Mouse (Mus musculus): Measurements from ENCODE around the gene Olfr1052. TPM values are rescaled to one million over a fixed set of nuclear protein-coding genes. Genes with fewer than 3 reads are reported as not detected.
"Not testable (repeated sequence)": the region's sequence is repeated elsewhere in the genome, so short reads cannot be mapped to it uniquely, and the experiment has no call there.

Olfr1052 gene
- polyA plus RNA-seq (2012; fragmentation: generic; extraction: Trizol) = not detected

- Histone ChIP-seq H3K36me3 (ENCODE audit: control insufficient read depth, insufficient read depth) (no peaks in the 10 kb centered on the region), H3ac (ENCODE audit: control insufficient read depth, insufficient read length) (no peak within 1 kb of the TSS), H3K4me3 (no peak within 1 kb of the TSS), H3K27me3 (ENCODE audit: control insufficient read depth, insufficient read depth, insufficient read length) (no peaks in the 10 kb centered on the region), H3K4me2 (ENCODE audit: low read depth) (no peak within 1 kb of the TSS), H3K79me2 (ENCODE audit: control insufficient read depth, insufficient read depth) (no peaks in the 10 kb centered on the region)
- TF ChIP-seq MYOD1 (IDR thresholded peaks at IDR 0.05; ENCODE audit: control insufficient read depth in 1 of 3, insufficient read length in 2 of 3, low read depth in 2 of 3) = no peak
- TF ChIP-seq SRF (IDR thresholded peaks at IDR 0.05; ENCODE audit: control insufficient read depth, insufficient read length, low read depth) = no peak
- no peak for TF ChIP-seq E2F4 (IDR thresholded peaks at IDR 0.05; ENCODE audit: insufficient read depth)
- no peak for TF ChIP-seq POLR2AphosphoS2 (IDR thresholded peaks at IDR 0.05; ENCODE audit: insufficient read length, low read depth)
- TF ChIP-seq REST (IDR thresholded peaks at IDR 0.05; ENCODE audit: insufficient read depth, insufficient read length) = no peak
Measured at GRCm38 (mm10) chr2:86292155-86292554, at the start of gene Olfr1052. Gene Olfr1052 (plus strand): TSS chr2:86292455.

- H3K27me3 ChIP-seq (ENCODE audit: control insufficient read depth, insufficient read depth, insufficient read length); H3K79me2 ChIP-seq (ENCODE audit: control insufficient read depth, insufficient read depth); H3K36me3 ChIP-seq (ENCODE audit: control insufficient read depth, insufficient read depth); H3ac ChIP-seq (ENCODE audit: control insufficient read depth, insufficient read length); H3K4me3 ChIP-seq; H3K4me2 ChIP-seq (ENCODE audit: low read depth): not testable (repeated sequence)
Measured at GRCm38 (mm10) chr2:86258228-86258627, 34.0 kb upstream of the Olfr1052 start, which contains the start of gene Olfr1049. Gene Olfr1049 (minus strand): TSS chr2:86258328.

GRCm38 (mm10) chr2:86278988-86279387, 13.3 kb upstream of the Olfr1052 start, which contains the start of gene Olfr1051:
Gene Olfr1051 (minus strand): TSS chr2:86279088.
- not testable (repeated sequence) for H3K4me2 ChIP-seq (ENCODE audit: low read depth); H3K4me3 ChIP-seq; H3ac ChIP-seq (ENCODE audit: control insufficient read depth, insufficient read length); H3K79me2 ChIP-seq (ENCODE audit: control insufficient read depth, insufficient read depth); H3K27me3 ChIP-seq (ENCODE audit: control insufficient read depth, insufficient read depth, insufficient read length); H3K36me3 ChIP-seq (ENCODE audit: control insufficient read depth, insufficient read depth)

GRCm38 (mm10) chr2:86315184-86315583, 22.9 kb downstream of the Olfr1052 start, which contains the start of gene Olfr1053:
Gene Olfr1053 (minus strand): TSS chr2:86315284.
- no peaks in the 10 kb centered on the region for H3K27me3 ChIP-seq (ENCODE audit: control insufficient read depth, insufficient read depth, insufficient read length)
- no peak within 1 kb of the TSS for H3K4me2 ChIP-seq (ENCODE audit: low read depth)
- no peaks in the 10 kb centered on the region for H3K79me2 ChIP-seq (ENCODE audit: control insufficient read depth, insufficient read depth)
- no peaks in the 10 kb centered on the region for H3K36me3 ChIP-seq (ENCODE audit: control insufficient read depth, insufficient read depth)
- H3ac ChIP-seq (ENCODE audit: control insufficient read depth, insufficient read length) = no peak within 1 kb of the TSS
- no peak within 1 kb of the TSS for H3K4me3 ChIP-seq
- TF ChIP-seq CEBPB (IDR thresholded peaks at IDR 0.05; ENCODE audit: insufficient read depth, poor library complexity, severe bottlenecking) (no peak), TCF3 (IDR thresholded peaks at IDR 0.05; ENCODE audit: insufficient read length, low read depth) (no peak), REST (IDR thresholded peaks at IDR 0.05; ENCODE audit: insufficient read depth, insufficient read length) (no peak), TCF12 (IDR thresholded peaks at IDR 0.05; ENCODE audit: insufficient read depth, poor library complexity, severe bottlenecking) (no peak), POLR2A (IDR thresholded peaks at IDR 0.05; ENCODE audit: insufficient read length, low read depth) (no peak), POLR2AphosphoS2 (IDR thresholded peaks at IDR 0.05; ENCODE audit: insufficient read length, low read depth) (no peak), MAX (IDR thresholded peaks at IDR 0.05; ENCODE audit: low read depth) (no peak), USF1 (IDR thresholded peaks at IDR 0.05; ENCODE audit: low read depth) (no peak), SRF (IDR thresholded peaks at IDR 0.05; ENCODE audit: control insufficient read depth, insufficient read length, low read depth) (no peak), MYOG (IDR thresholded peaks at IDR 0.05; ENCODE audit: control insufficient read depth in 1 of 3, insufficient read depth in 1 of 3, insufficient read length in 2 of 3, low read depth in 2 of 3) (no peak), E2F4 (IDR thresholded peaks at IDR 0.05; ENCODE audit: insufficient read depth) (no peak), MYOD1 (IDR thresholded peaks at IDR 0.05; ENCODE audit: control insufficient read depth in 1 of 3, insufficient read length in 2 of 3, low read depth in 2 of 3) (no peak)

- TF ChIP-seq MYOG (IDR thresholded peaks at IDR 0.05; ENCODE audit: control insufficient read depth in 1 of 3, insufficient read depth in 1 of 3, insufficient read length in 2 of 3, low read depth in 2 of 3) = no peak
- no peak for TF ChIP-seq USF1 (IDR thresholded peaks at IDR 0.05; ENCODE audit: low read depth)
- no peak for TF ChIP-seq CEBPB (IDR thresholded peaks at IDR 0.05; ENCODE audit: insufficient read depth, poor library complexity, severe bottlenecking)
- no peak for TF ChIP-seq SRF (IDR thresholded peaks at IDR 0.05; ENCODE audit: control insufficient read depth, insufficient read length, low read depth)
- TF ChIP-seq TCF12 (IDR thresholded peaks at IDR 0.05; ENCODE audit: insufficient read depth, poor library complexity, severe bottlenecking) = no peak
- no peak for TF ChIP-seq POLR2AphosphoS2 (IDR thresholded peaks at IDR 0.05; ENCODE audit: insufficient read length, low read depth)
- TF ChIP-seq REST (IDR thresholded peaks at IDR 0.05; ENCODE audit: insufficient read depth, insufficient read length) = no peak
- TF ChIP-seq MYOD1 (IDR thresholded peaks at IDR 0.05; ENCODE audit: control insufficient read depth in 1 of 3, insufficient read length in 2 of 3, low read depth in 2 of 3) = no peak
- TF ChIP-seq E2F4 (IDR thresholded peaks at IDR 0.05; ENCODE audit: insufficient read depth) = no peak
- TF ChIP-seq MAX (IDR thresholded peaks at IDR 0.05; ENCODE audit: low read depth) = no peak
- TF ChIP-seq POLR2A (IDR thresholded peaks at IDR 0.05; ENCODE audit: insufficient read length, low read depth) = no peak
- no peak for TF ChIP-seq TCF3 (IDR thresholded peaks at IDR 0.05; ENCODE audit: insufficient read length, low read depth)
- Histone ChIP-seq H3K36me3 (ENCODE audit: control insufficient read depth, insufficient read depth) (no peaks in the 10 kb centered on the region), H3K4me3 (no peak within 1 kb of the TSS), H3ac (ENCODE audit: control insufficient read depth, insufficient read length) (no peak within 1 kb of the TSS), H3K4me2 (ENCODE audit: low read depth) (no peak within 1 kb of the TSS), H3K27me3 (ENCODE audit: control insufficient read depth, insufficient read depth, insufficient read length) (no peaks in the 10 kb centered on the region), H3K79me2 (ENCODE audit: control insufficient read depth, insufficient read depth) (no peaks in the 10 kb centered on the region)
Measured at GRCm38 (mm10) chr2:86335333-86335732, 43.1 kb downstream of the Olfr1052 start, which contains the start of gene Olfr1054. Gene Olfr1054 (minus strand): TSS chr2:86335433.

Other genes with a start within 250 kb of the Olfr1052 start
- not detected for gene Olfr1034, start 246.6 kb upstream of the Olfr1052 start, polyA plus RNA-seq (2012; fragmentation: generic; extraction: Trizol)
- not detected for gene Olfr1036, start 218.5 kb upstream of the Olfr1052 start, polyA plus RNA-seq (2012; fragmentation: generic; extraction: Trizol)
- not detected for gene Olfr1037, start 205.1 kb upstream of the Olfr1052 start, polyA plus RNA-seq (2012; fragmentation: generic; extraction: Trizol)
- not detected for gene Olfr1039, start 156.5 kb upstream of the Olfr1052 start, polyA plus RNA-seq (2012; fragmentation: generic; extraction: Trizol)
- not detected for gene Olfr1040, start 145.7 kb upstream of the Olfr1052 start, polyA plus RNA-seq (2012; fragmentation: generic; extraction: Trizol)
- gene Olfr1042, start 130.6 kb upstream of the Olfr1052 start, polyA plus RNA-seq (2012; fragmentation: generic; extraction: Trizol) = not detected
- not detected for gene Olfr1043, start 124.9 kb upstream of the Olfr1052 start, polyA plus RNA-seq (2012; fragmentation: generic; extraction: Trizol)
- not detected for gene Olfr1044, start 114.6 kb upstream of the Olfr1052 start, polyA plus RNA-seq (2012; fragmentation: generic; extraction: Trizol)
- gene Olfr52, start 106.8 kb upstream of the Olfr1052 start, polyA plus RNA-seq (2012; fragmentation: generic; extraction: Trizol) = not detected
- not detected for gene Olfr1045, start 89.4 kb upstream of the Olfr1052 start, polyA plus RNA-seq (2012; fragmentation: generic; extraction: Trizol)
- gene Olfr1046, start 73.1 kb upstream of the Olfr1052 start, polyA plus RNA-seq (2012; fragmentation: generic; extraction: Trizol) = not detected
- gene Olfr1047, start 61.1 kb upstream of the Olfr1052 start, polyA plus RNA-seq (2012; fragmentation: generic; extraction: Trizol) = not detected
- not detected for gene Olfr1048, start 52.2 kb upstream of the Olfr1052 start, polyA plus RNA-seq (2012; fragmentation: generic; extraction: Trizol)
- not detected for gene Olfr1049, start 34.1 kb upstream of the Olfr1052 start, polyA plus RNA-seq (2012; fragmentation: generic; extraction: Trizol)
- gene Olfr1051, start 13.4 kb upstream of the Olfr1052 start, polyA plus RNA-seq (2012; fragmentation: generic; extraction: Trizol) = not detected
- not detected for gene Olfr1053, start 22.8 kb downstream of the Olfr1052 start, polyA plus RNA-seq (2012; fragmentation: generic; extraction: Trizol)
- gene Olfr1054, start 43.0 kb downstream of the Olfr1052 start, polyA plus RNA-seq (2012; fragmentation: generic; extraction: Trizol) = not detected
- gene Olfr1055, start 57.8 kb downstream of the Olfr1052 start, polyA plus RNA-seq (2012; fragmentation: generic; extraction: Trizol) = not detected
- gene Olfr1056, start 70.0 kb downstream of the Olfr1052 start, polyA plus RNA-seq (2012; fragmentation: generic; extraction: Trizol) = not detected
- not detected for gene Olfr1057, start 85.9 kb downstream of the Olfr1052 start, polyA plus RNA-seq (2012; fragmentation: generic; extraction: Trizol)
- not detected for gene Olfr1058, start 96.1 kb downstream of the Olfr1052 start, polyA plus RNA-seq (2012; fragmentation: generic; extraction: Trizol)
- not detected for gene Olfr1061, start 121.6 kb downstream of the Olfr1052 start, polyA plus RNA-seq (2012; fragmentation: generic; extraction: Trizol)
- gene Olfr1062, start 134.3 kb downstream of the Olfr1052 start, polyA plus RNA-seq (2012; fragmentation: generic; extraction: Trizol) = not detected
- not detected for gene Olfr1065, start 158.1 kb downstream of the Olfr1052 start, polyA plus RNA-seq (2012; fragmentation: generic; extraction: Trizol)
- gene Olfr1066, start 163.8 kb downstream of the Olfr1052 start, polyA plus RNA-seq (2012; fragmentation: generic; extraction: Trizol) = not detected
- not detected for gene Olfr228, start 194.9 kb downstream of the Olfr1052 start, polyA plus RNA-seq (2012; fragmentation: generic; extraction: Trizol)
- not detected for gene Olfr1076, start 216.0 kb downstream of the Olfr1052 start, polyA plus RNA-seq (2012; fragmentation: generic; extraction: Trizol)